Mouse (Mus musculus) liver, embryonic 14.5 days (tissue): ENCODE measurements around the gene Tmcc1. TPM values are rescaled to one million over a fixed set of nuclear protein-coding genes. Genes with fewer than 3 reads are reported as not detected.
A peak's percentile ranks its signal among the peaks of the same experiment; 100 is the strongest.

Source experiments
- ATAC-seq: fragments of 200-750 bp; cut with Nextera tagmentation; 2 replicates; pipeline ENCODE4 v1.8.0; 2017; ENCODE audit warnings: moderate number of reproducible peaks, mild to moderate bottlenecking, moderate library complexity; ENCODE audit not compliant: insufficient read depth
- DNase-seq, 3 experiments: peaks; one replicate each; pipeline ENCODE4 v3.0.0-alpha.2; 2012 to 2013; ENCODE audit warnings: low read depth in 3 of 3, low spot score in 3 of 3
- H3K27ac ChIP-seq: fragments of 300-500 bp; sonication (generic); 2 replicates; pipeline ENCODE4 v1.5.1; 2014; ENCODE audit warnings: moderate library complexity, mild to moderate bottlenecking, control low read depth, inconsistent platforms
- H3K27me3 ChIP-seq: fragments of 300-500 bp; sonication (generic); 2 replicates; pipeline ENCODE4 v1.6.1; 2014; ENCODE audit warnings: mild to moderate bottlenecking, low read length, moderate library complexity; ENCODE audit not compliant: control insufficient read depth, insufficient read depth
- H3K36me3 ChIP-seq: fragments of 300-500 bp; sonication (generic); replicated peaks from 2 replicates; pipeline ENCODE4 v1.6.1; 2014; ENCODE audit warnings: low read depth; ENCODE audit not compliant: control insufficient read depth, insufficient read depth
- H3K4me1 ChIP-seq, 2 experiments: fragments of 200-500 bp in 1 of 2; fragments of 300-500 bp in 1 of 2; sonication (generic) in 1 of 2; replicated peaks; 2 replicates each; pipeline ENCODE4 v1.6.1; 2012 to 2014; ENCODE audit warnings: antibody characterized with exemption in 1 of 2, inconsistent platforms in 1 of 2, low read length in 1 of 2; ENCODE audit not compliant: control insufficient read depth in 2 of 2, insufficient read depth in 2 of 2
- H3K4me2 ChIP-seq: fragments of 300-500 bp; sonication (generic); 2 replicates; pipeline ENCODE4 v1.6.1; 2014; ENCODE audit warnings: low read depth, mild to moderate bottlenecking, control low read depth, moderate library complexity
- H3K4me3 ChIP-seq, 2 experiments: fragments of 200-500 bp in 1 of 2; fragments of 300-500 bp in 1 of 2; sonication (generic) in 1 of 2; 2 replicates each; pipeline ENCODE4 v1.5.1; 2012 to 2014; ENCODE audit warnings: low read depth in 2 of 2, low read length in 2 of 2, mild to moderate bottlenecking in 2 of 2, control low read depth in 1 of 2, inconsistent platforms in 1 of 2, moderate library complexity in 1 of 2; ENCODE audit not compliant: insufficient read depth in 1 of 2
- H3K9ac ChIP-seq: fragments of 300-500 bp; sonication (generic); replicated peaks from 2 replicates; pipeline ENCODE4 v1.6.1; 2014; ENCODE audit warnings: mild to moderate bottlenecking, control low read depth, moderate library complexity
- H3K9me3 ChIP-seq: fragments of 300-500 bp; sonication (generic); 2 replicates; pipeline ENCODE4 v1.6.1; 2016; ENCODE audit warnings: low read length, mixed read lengths; ENCODE audit not compliant: control insufficient read depth
- CTCF ChIP-seq: IDR thresholded peaks from 2 replicates; pipeline ENCODE4 v1.5.1; 2016; ENCODE audit warnings: antibody characterized with exemption, low read depth, control low read depth
- EP300 ChIP-seq: IDR thresholded peaks from 2 replicates; pipeline ENCODE4 v1.6.1; 2016; ENCODE audit warnings: antibody characterized with exemption, low read depth
- WGBS: fragments of 180-500 bp; shearing (Covaris S2); extraction: QIAGEN DNeasy Blood & Tissue Kit; methylation state at CpG from one replicate; pipeline ENCODE4 v1.1.7; 2014; ENCODE audit not compliant: insufficient replicate concordance; 5-methylcytosine and 5-hydroxymethylcytosine counted together
- polyA plus RNA-seq, 2 experiments: library from polyadenylated mRNA; depleted of rRNA in 1 of 2; stranded (reverse) in 1 of 2; unstranded in 1 of 2; fragments of >200 nt; fragmentation: Nextera tagmentation in 1 of 2; extraction: Ambion mirVana in 1 of 2; gene quantifications; 2 replicates each; pipeline versions ENCODE4 v1.2.1 to v1.2.3; 2012 to 2014

Tmcc1 gene
- polyA plus RNA-seq, 2 experiments, result 2.6 to 3.2 TPM

GRCm38 (mm10) chr6:116031052-116031451 lies 162.2 kb downstream of the Tmcc1 start:
- TF ChIP-seq CTCF, result no peak
- 0 out of 2 replicates have a peak, but pooled peaks have one; percentile 32 for TF ChIP-seq EP300
- 28% methylated on average over 5 of the region's 5 CpGs for WGBS
- no peak overlapping the region for H3K27ac ChIP-seq
- no peaks in the 10 kb centered on the region for H3K36me3 ChIP-seq
- no peak overlapping the region for H3K4me3 ChIP-seq
- ATAC-seq, result peak; percentile 61; the same call in 1 of the 2 replicates
- no peaks in the 10 kb centered on the region for H3K27me3 ChIP-seq
- no peak overlapping the region for H3K4me2 ChIP-seq
- no peaks in the 10 kb centered on the region for H3K9me3 ChIP-seq
- no peaks in the 10 kb centered on the region; a peak in 1 of 4 replicates for H3K4me1 ChIP-seq
- DNase-seq, result no peak
- H3K9ac ChIP-seq, result no peak overlapping the region

DNA sequence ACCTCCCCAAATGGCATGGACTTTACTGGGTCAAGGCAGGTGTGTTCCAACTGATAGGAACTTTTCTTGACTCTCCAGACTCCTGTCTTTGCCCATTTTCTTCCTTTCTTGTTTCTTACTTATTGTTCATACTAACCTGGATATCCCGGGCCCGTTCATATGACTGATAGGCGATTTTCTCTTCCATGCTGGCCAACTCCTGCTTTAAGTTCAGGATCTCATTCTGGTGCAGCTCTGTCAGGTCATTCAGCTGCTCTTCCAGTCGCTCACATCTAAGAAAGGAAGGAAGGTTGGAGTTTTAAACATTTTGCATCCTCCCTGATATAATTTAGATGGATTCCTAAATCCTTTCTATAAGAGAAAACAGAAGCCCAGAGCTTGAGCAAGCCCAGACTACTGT lies 168.6 kb downstream of the Tmcc1 start:
- Histone ChIP-seq H3K36me3 (no peaks in the 10 kb centered on the region), H3K4me2 (no peak overlapping the region), H3K9ac (no peak overlapping the region), H3K4me3 (no peak overlapping the region), H3K9me3 (peaks cover 9% of the 10 kb centered on the region), H3K4me1 (no peaks in the 10 kb centered on the region), H3K27ac (no peak overlapping the region), H3K27me3 (no peaks in the 10 kb centered on the region)
- TF ChIP-seq EP300 (no peak), CTCF (no peak)
- WGBS, result 74% methylated on average over 4 of the region's 4 CpGs
- DNase-seq (no peak), ATAC-seq (no peak)

- no peak overlapping the region for H3K4me3 ChIP-seq
- 72% methylated on average over 9 of the region's 9 CpGs for WGBS
- no peaks in the 10 kb centered on the region for H3K36me3 ChIP-seq
- no peak overlapping the region for H3K9ac ChIP-seq
- H3K9me3 ChIP-seq, result peaks cover 9% of the 10 kb centered on the region
- H3K4me2 ChIP-seq, result no peak overlapping the region
- TF ChIP-seq EP300 (no peak), CTCF (no peak)
- H3K4me1 ChIP-seq, result no peaks in the 10 kb centered on the region
- ATAC-seq (no peak), DNase-seq (no peak)
- no peaks in the 10 kb centered on the region for H3K27me3 ChIP-seq
- H3K27ac ChIP-seq, result no peak overlapping the region
Observed at GRCm38 (mm10) chr6:116021961-116022485, 171.3 kb downstream of the Tmcc1 start.

- TF ChIP-seq EP300 (no peak), CTCF (no peak)
Observed at GRCm38 (mm10) chr6:116015902-116016301, 177.4 kb downstream of the Tmcc1 start.

GRCm38 (mm10) chr6:116014111-116014510 lies 179.2 kb downstream of the Tmcc1 start:
- DNase-seq, result no peak
- ATAC-seq, result no peak
- no peak overlapping the region for H3K4me2 ChIP-seq
- no peaks in the 10 kb centered on the region for H3K36me3 ChIP-seq
- no peaks in the 10 kb centered on the region for H3K27me3 ChIP-seq
- no peak for TF ChIP-seq CTCF
- TF ChIP-seq EP300, result no peak
- H3K27ac ChIP-seq, result no peak overlapping the region
- H3K9me3 ChIP-seq, result no peaks in the 10 kb centered on the region
- no peaks in the 10 kb centered on the region for H3K4me1 ChIP-seq
- WGBS, result 59% methylated on average over 6 of the region's 6 CpGs
- no peak overlapping the region for H3K9ac ChIP-seq
- no peak overlapping the region for H3K4me3 ChIP-seq

More at GRCm38 (mm10) chr6:116015902-116016301, 177.4 kb downstream of the Tmcc1 start:
- Histone ChIP-seq H3K4me3 (no peak overlapping the region), H3K9ac (no peak overlapping the region), H3K4me1 (no peaks in the 10 kb centered on the region), H3K27ac (no peak overlapping the region), H3K36me3 (no peaks in the 10 kb centered on the region), H3K4me2 (no peak overlapping the region), H3K27me3 (no peaks in the 10 kb centered on the region), H3K9me3 (no peaks in the 10 kb centered on the region)
- 77% methylated on average over 3 of the region's 3 CpGs for WGBS
- DNase-seq (no peak), ATAC-seq (no peak)
